Mouse (Mus musculus): ENCODE results near the gene Atn1.
A peak's percentile ranks its signal among the peaks of the same experiment; 100 is the strongest.

Gene Atn1

DNA sequence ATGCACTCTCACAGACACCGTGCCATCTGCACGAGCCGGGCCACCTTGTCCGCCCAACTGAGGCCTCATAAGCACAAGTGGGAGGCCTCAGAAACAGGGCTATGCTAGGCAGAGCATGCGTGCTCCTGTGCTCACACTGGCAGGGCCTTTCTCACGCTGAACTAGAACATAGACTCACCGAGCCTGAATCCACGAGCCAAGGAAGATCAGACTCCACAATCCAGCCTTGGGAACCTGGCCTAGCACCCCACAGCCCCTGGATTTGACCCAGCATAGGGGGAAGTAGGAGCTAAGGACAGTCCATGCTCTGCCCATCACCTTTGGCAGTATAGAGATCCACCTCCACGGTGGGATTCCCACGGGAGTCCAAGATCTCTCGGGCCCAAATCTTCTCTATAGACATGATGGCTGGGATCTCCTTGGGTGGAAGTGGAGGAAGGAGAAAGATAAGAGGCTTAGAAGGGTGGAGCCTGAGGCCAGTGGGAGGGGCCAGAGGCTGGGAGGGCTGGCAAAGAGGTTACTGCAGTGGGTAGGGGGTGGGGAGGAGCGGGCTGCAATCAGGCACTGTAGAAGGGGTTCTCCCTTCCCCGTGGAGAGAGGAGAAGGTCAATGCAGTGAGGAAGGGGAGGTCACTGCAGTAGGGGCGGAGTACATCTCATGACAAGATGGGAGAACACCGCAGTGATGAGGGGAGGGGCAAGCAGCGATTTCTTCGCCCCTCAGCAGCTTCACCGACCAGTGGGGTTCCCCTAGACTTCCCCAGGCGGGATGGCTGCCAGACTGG is 11.8 kb upstream of the Atn1 start:
- no peak for DNase-seq (ENCODE audit: low spot score)

DNA sequence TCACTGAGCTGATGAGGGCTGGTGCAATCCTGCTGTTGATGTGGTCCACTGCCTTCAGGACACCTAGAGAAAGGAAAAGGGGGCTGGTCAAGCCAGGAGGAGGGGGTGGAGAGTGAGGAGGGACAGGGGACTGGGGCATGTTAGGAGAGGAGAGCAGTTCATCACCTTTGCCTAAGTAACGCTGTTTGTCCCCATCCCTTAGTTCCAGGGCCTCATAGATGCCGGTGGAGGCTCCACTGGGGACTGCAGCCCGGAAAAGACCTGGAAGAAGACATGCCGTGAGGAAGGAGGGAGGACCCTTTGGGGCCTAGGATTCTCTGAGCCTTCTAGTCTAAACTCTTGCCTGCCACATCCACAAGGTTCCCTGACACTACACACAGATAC is 11.2 kb upstream of the Atn1 start:
- DNase-seq (ENCODE audit: low spot score), result no peak

DNA sequence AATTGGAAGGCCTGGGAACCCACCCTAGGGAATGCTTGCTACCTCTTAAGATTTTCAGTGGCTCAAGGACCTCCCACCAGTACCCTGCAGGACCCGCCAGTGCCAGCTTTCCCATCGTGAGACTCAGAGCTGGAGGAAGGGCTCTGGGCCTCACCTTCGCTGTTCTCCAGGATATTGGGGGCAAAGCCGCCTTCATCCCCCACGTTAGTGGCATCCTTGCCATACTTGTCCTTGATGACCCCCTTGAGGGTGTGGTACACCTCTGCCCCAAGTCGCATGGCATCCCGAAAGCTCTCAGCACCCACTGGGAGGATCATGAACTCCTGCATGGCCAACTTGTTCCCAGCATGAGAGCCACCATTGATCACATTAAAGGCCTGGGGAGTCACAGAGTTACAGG is 9.6 kb upstream of the Atn1 start:
- no peak for DNase-seq (ENCODE audit: low spot score)

DNA sequence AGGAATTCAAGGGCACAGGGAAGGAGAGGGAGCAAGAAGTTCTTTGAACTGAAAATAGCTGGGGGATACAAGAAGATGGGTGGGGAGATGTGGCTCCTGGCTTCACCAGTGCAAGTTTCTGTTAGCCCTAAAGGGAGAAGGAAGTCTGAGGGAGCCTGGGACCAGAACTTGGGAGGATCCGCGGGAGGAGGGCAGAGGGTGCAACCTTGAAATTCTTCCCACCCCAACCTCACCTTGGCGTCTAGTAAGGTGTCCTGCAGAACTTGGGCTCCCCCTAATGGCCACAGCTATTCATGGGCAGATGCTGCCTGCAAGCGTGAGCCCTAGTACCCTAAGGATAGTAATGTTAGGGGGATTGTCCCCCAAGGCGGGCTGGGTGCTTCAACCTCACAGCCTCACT is 2.9 kb upstream of the Atn1 start:
- no peak for DNase-seq (ENCODE audit: low spot score)

DNA sequence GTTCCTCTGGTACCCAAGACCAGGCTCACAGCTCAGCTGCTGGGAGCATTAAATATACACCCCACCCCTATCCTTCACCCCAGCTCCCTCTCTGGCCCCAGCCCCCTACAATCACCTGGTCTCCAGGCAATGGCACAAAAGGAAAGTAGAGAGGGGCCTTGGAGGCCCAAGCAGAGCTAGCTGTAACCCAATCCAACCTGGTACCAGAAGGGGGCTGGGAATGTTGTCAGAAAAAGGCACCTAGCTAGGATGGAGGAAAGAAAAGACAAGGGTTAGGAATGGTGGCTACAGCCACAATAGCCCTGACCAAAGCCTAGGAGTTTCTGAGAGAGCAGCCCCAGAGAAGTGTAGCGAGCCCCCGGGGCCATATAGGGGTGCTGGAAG is 2.5 kb upstream of the Atn1 start:
- no peak for DNase-seq (ENCODE audit: low spot score)

DNA sequence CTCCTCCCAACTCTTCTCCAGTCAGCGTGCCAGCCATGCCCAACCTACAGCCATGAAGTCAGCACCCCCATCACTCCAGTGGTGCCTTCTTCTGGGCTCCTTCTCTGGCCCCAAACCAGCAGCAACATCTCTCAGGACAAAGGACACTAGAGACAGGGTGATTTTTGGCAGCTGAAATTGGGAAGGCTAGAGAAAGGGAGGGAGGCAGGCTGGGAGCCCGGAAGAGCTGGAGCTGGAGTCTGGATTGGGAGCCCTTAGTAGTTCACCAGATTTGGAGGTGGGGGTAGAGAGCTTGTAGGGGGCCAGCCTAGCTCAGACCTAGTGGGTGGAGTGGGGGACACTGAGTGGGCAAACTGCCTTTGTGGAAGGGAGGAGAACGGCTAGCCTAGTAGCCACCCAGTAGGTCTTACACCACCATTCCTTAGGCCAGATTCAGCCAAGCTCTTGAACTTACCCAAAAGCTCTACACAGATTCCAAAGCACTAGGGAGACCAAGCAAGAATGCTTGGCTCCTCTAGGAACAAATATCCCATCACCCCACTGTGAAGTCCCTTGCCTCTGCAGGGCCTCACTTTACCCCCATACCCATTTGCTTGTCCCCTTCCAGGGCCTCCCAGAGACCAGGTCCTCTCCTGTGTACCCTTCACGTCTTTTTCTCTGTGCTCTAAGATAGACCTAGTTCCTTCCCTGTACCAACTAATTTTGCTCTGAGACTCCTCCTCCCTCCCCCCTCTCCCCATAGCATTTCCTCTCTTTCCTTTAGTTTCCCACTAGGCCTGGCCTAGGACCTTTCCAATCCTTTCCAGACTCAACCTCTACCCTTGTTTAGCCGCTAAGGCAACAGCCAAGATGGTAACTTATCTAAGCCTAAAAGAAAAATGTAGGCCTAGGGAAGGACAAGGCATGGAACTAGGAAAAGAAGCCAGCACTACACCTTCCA is 1.9 kb upstream of the Atn1 start:
- DNase-seq (ENCODE audit: low spot score), result no peak

DNA sequence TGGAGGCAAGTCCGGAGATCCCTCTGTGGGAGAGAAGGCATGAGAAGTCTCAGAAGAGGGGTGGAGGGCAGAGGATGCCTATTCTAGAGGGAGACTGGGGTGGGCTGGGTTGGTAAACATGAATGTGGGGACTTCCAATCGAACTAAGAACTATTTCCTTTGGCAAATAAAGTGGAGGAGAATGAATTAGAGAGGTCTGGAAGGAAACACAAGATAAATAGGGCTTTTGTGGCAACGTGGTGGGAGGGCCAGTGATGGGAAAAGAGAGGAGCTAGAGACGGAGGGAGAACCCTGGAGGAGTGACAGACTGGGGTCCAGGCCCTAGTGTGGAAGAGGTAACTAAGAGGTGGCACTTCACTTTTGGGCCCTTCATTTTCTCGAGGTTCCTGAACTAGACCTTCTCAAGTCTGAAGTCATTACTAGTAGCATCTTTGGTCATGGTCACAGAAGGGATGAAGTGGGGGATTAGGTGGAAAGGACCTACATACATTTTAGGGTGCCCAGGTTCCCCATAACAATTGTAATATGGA is 1.1 kb upstream of the Atn1 start:
- DNase-seq (ENCODE audit: low spot score), result no peak

DNA sequence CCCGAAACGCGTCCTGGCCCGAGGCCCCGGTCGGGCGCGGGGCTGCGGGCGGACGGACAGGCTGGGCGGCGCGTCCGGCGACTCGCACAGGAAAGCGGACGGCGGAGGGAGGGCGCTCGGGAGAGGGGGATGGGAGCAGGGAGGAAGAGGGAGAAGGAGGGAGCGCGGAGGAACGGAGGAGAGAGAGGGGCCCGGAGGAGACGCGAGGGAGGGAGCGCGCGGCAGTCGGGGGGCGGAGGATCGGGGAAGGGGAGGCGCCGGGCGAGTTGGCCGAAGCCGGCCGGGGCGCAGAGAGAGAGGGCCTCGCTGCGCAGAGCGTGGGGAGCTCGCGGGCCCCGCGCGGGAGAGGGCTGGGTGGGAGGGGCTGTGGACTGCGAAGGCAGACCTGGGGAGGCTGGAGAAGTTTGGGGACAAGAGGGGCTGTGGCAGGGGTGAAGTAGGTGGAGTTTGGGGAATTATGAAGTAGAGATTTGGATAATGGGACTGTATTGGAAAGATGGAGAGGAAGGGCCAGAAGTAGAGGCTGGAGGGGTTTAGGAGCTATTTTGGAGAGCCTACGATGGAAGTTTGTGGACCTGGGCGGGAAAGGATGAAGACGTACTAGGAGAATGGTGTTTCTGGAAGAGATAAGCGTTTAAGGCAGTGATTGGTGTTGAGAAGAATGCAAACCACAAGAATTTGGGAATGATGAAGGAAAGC is 477 bp upstream of the Atn1 start:
- DNase-seq (ENCODE audit: low spot score), result peak; percentile 71

DNA sequence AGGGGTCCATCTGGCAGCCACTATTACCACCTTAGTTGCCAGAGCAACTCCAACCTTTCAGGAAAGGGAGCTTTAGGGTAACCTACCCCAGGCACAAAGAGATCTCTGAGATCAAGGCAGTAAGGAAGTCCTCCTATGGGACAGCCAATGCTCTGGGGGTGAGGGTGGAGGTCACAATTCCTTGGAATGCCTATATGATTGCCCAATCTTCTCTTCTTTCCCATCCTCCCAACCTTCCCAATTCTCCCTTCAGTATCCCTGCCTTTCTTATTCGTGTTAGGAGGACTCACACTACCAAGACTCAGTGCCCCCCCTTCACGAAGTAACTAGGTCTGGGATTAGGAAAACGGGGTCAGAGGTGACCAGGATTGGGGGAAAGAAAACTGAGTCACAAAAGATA is 1.0 kb downstream of the Atn1 start:
- no peak for DNase-seq (ENCODE audit: low spot score)

DNA sequence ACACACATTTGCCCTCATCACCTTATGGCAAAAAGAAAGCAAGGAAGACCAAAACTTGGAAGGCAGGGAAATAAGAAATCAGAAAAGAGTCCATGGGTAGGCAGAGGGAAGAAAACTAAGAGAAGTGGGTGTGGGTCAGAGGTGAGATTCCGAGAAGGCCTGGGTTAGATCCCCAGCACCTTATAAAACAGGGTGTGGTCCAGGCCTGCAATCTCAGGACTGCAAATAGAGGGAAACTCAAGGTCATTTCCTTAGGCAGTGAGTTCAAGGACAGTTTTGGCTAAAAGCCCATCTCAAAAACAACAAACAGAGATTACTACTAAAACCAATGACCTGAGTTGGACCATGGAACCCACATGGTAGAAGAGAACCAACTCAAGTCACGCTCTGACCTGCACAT is 2.5 kb downstream of the Atn1 start:
- DNase-seq (ENCODE audit: low spot score), result no peak

DNA sequence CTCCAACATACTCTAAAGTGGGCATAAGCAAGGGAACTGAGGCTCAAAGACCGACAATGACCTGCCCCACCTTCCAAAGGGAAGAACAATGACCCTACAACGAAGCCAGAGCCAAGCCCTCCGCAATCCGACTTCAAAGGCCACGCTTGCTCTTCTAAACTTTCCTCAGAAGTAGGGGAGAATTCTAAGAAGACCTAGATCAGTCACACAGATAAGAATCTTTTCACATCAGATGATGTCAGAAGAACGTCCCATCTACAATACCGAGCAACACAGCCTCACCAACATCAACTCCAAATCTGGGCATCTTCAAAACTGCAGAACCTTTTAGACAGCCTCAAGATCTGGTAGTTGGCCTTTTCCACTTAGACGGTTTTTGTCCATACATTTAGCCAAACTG is 5.9 kb downstream of the Atn1 start:
- DNase-seq (ENCODE audit: low spot score), result no peak

DNA sequence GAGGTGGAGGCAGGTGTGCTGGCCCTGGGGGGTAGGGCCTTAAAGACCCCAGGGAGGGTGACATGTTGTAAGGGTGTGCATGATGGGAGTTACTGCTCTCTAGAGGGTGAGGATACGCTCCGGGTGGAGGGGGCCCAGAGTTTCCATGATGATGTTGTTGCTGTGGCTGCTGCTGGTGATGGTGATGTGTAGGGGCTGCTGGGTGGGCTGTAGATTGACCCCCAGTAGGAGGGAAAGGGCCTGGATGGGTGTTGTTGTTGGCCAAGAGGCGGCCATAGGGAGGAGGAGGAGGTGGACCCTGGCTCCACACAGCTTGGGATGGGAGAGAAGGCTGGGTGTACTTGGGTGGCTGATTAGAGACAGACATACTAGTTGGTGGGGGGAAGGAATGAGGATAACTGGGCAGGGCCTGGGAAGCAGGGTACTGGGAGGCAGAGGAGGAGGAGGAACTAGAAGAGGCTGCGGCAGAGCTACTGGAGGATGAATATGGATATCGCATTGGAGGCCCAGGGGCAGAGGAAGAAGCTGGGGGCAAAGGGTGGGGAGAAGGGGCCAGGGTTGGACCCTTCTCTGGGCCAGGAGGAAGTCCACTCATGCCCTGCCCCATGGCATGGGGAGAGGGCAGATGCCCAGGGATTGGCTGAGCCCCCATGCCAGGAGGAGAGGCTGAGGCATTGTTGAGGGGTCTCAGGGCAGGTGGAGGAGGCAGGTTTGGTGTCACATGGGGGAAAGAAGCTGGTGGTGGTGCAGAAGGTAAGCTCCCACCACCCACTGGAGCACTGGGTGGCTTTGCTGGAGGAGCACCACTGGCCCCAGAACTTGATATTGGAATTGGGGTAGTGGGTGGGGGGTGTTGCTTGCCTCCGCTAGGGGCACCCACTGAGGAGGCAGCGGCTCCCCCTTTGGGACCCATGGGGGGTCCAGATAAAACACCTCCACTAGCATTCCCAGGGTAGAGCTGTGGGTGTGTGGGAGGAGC is 9.4 kb downstream of the Atn1 start:
- no peak for DNase-seq (ENCODE audit: low spot score)

DNA sequence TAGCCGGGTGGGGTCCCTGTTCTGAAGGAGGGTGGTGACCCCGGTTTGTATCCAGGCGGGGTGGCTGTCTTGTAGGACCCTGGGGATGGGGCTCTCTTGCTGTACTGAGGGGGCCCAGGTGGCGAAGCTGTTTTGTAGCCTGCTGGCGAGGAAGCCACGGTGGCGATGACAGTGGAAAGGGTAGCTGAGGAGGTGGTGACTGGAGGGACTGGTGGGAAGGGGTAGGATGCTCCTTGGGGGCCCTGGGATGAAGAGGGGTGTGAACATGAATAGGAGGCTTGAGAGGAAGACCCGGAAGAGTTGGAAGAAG is 10.1 kb downstream of the Atn1 start:
- no peak for DNase-seq (ENCODE audit: low spot score)

DNA sequence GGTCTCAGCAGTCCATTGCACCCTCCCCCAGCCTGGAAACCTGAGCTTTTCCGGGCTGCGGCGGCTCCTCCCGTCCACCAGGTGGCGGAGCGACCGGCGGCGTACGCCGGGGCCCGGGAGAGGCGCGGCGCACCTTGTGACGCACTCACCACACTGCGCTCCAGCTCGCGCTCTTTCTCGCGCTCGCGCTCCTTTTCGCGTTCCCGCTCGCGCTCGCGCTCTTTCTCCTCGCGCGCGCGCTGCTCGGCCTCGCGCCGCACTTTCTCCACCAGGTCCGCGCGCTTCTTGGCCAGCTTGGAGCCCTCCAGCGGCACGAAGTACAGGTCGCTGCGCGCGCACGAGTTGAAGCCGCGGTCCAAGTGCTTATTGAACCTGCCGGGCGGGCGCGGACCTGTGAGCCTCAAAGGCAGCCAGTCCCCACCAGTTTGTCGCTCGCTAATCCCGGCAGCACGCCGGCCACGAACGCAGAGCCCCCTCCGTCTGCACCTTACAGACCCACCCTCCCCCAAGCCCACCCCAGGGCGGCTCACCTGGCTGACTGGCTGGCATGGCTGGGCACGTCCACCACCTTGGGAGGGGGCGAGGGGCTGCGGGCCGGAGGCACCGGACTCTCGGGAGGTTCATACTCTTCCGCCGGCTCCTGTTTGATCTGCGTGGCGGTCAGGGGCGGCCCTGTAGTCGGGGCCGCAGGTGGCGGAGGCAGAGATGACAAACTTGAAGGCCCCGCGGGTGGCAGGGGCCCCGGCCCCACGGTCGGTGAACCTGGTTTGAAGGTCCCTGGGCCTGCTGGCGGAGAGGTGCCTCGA is 10.6 kb downstream of the Atn1 start:
- DNase-seq (ENCODE audit: low spot score), result peak; percentile 77

DNA sequence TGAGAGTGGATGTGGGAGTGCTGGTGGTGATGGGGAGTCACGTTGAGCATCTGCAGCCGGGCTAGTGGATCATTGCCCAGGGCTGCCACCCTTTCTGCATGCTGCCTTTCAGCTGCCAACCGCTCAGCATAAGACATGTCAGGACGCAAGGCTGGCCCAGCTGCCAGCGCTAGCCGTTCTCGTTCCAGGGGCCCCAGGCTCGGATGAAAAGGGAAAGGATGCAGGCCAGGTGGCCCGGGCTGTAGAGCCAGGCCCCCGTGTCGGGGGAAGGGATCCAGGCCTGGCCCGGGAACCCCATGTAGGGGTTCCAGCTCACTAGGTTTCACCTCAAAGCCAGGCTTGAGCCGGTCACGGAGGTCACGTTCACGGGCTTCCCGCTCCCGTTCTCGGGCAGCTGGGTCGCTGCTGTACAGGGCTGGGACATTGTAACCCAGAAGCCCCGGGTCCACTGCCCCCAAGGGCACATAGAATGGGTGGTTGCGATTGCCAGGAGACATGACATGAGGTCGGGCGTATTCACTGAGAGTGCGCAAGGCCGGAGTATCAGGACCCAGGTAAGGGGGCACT is 11.5 kb downstream of the Atn1 start:
- no peak for DNase-seq (ENCODE audit: low spot score)

DNA sequence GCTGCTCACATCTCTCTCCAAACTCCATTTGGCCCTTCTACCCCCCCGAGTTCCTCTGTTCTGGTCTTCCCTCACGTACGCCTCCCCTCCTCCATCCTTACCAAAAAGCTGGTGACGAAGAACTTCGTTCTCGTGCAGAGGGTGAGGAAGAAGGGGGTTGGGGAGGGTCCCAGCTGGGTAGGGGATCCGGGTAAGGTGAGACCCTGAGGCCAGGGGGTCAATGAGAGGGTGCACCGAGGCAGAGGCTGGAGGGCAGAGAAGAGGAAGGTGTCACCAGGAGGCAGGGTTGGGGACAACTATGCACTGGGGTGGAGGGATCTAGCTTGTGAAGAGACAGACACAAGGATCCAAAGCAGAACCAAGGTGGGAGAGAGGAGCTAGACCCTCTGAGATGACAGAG is 12.7 kb downstream of the Atn1 start:
- DNase-seq (ENCODE audit: low spot score), result no peak

DNA sequence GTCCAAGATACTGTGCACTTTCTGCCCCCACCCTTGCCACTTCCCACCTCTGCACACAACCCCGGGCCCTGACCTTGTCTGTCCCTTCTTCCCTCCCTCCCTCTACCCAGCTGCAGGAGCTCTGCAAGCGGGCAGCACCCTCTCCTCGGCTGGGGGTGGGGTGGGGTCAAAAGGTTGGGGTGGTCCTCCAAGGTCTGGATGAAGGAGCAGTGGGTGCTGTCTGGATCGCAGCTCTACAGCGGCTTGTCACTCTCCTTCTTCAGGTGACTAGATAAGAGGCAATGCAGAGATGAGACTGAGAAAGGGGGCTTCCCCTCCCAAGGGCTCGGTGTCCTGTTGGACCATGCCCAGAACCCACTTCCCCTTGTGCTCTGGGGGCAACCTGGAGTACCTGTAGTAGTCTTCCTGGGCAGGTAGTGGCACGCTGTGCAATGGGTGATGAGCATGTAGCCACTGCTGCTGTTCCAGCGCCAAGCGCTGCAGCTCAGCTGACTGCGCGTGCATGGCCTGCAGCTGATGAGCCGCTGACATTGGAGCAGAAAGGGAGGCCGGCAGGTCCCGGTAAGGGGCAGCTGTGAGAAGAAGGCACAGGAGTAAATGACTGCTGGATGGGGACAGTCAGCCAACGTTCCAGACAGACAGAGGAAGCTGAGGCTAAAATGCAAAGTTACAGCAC is 13.3 kb downstream of the Atn1 start:
- no peak for DNase-seq (ENCODE audit: low spot score)

DNA sequence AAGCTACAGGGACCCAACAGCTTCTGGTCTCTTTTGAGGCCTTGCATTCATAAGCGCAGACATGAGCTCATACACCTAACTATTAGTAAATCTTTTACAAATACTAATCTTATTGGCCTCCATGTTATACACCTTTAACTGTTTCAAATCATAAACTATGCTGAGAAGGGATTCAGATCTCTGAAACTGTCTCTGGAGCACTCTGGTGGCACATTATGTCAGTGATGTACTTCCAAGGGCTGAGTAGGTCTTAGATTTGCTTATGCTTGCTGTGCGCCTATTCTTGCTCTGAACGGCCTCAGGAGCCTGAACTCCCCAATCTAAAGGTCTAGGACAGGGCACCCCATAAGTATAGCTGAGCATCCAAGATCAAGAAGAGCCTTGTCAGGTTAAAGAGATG is 14.5 kb downstream of the Atn1 start:
- no peak for DNase-seq (ENCODE audit: low spot score)

DNA sequence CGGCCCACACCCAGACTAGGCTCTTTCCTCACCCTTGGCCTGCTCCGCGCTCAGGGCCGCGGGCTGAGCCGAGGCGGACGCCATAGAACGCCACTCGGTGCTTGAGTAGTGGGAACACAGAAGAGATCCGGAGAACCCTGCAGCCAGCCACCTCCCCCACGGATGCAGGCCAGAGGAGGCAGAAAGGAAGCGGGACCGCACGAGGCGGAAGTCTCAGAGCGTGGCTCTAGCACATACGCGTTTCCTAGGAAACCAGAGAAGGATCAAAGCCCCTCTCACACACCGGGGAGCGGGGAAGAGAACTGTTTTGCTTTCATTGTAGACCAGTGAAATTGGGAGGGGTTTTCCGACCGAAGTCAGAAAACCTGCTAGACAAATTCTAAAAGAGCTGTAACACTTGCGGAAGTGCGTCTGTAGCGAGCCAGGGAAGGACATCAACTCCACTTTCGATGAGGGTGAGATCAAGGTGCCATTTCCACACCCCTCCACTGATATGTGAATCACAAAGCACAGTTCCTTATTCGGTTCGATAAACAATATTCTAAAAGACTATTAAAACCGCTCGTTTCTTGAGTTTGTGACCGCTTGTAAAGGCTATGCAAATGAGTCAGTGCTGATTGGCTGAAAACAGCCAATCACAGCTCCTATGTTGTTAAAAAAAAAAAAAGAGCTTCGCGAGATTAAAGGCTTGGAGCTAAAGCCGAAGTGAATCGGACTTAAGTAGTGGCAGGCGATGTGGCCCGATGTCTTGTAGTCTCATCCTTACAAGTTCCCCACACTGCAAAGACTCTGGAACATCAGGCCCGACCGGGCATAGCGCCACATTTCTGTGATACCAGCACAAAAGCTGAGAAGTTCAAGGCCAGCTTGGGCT is 15.2 kb downstream of the Atn1 start, which contains the start of gene Grcc10:
Grcc10 (minus strand) TSS at position 487 of the 874 bp plus-strand sequence.
- DNase-seq (ENCODE audit: low spot score), result no peak
